Comparison of ENCODE assay signal across 8 mouse cellular contexts in genomic region chr6:119443742-119444645, GRCm38 (mm10). TPM values are rescaled to one million over a fixed set of nuclear protein-coding genes. Genes with fewer than 3 reads are reported as not detected.
A peak's percentile ranks its signal among the peaks of the same experiment; 100 is the strongest.
DNase-seq lines count a peak whose midpoint lies in the region; ATAC-seq and TF ChIP-seq lines count a peak whose summit lies in the region.

No protein-coding gene starts in this region.

- H3K9me3 ChIP-seq in forebrain, embryonic 16.5 days (ENCODE audit: control insufficient read depth, low read length), result no peaks in the 10 kb centered on the region
- no peaks in the 10 kb centered on the region for H3K9me3 ChIP-seq in lung, embryonic 16.5 days (ENCODE audit: control insufficient read depth, low read length)

- no peak overlapping the region for H3K27ac ChIP-seq in forebrain, embryonic 16.5 days (ENCODE audit: low read length)
- peak overlapping the region; percentile 38; the same call in 1 of the 2 replicates for H3K27ac ChIP-seq in lung, embryonic 16.5 days (ENCODE audit: low read length)
- H3K27ac ChIP-seq in thymus, adult 2 months (ENCODE audit: control insufficient read depth, insufficient read depth, low read length), result no peak overlapping the region

- TF ChIP-seq POLR2A in thymus, adult 2 months (IDR thresholded peaks at IDR 0.05; ENCODE audit: control insufficient read depth, extremely low read depth, insufficient read depth, low read length, poor library complexity), result no peak

- no peak overlapping the region for H3K4me3 ChIP-seq in forebrain, embryonic 16.5 days (replicated peaks; ENCODE audit: low read length)
- peak overlapping the region; percentile 4; the same call in 1 of the 2 replicates for H3K4me3 ChIP-seq in lung, embryonic 16.5 days (ENCODE audit: low read length)
- no peak overlapping the region for H3K4me3 ChIP-seq in thymus, adult 2 months (ENCODE audit: control insufficient read depth, insufficient read depth, low read length)

- H3K9ac ChIP-seq in forebrain, embryonic 16.5 days (replicated peaks; ENCODE audit: low read depth, low read length), result no peak overlapping the region
- H3K9ac ChIP-seq in lung, embryonic 16.5 days (ENCODE audit: low read length), result no peak overlapping the region

- H3K4me1 ChIP-seq in forebrain, embryonic 16.5 days (replicated peaks; ENCODE audit: control insufficient read depth, insufficient read depth, low read length), result peaks cover 11% of the 10 kb centered on the region
- peaks cover 13% of the 10 kb centered on the region for H3K4me1 ChIP-seq in lung, embryonic 16.5 days (replicated peaks; ENCODE audit: control insufficient read depth, insufficient read depth, low read length)
- H3K4me1 ChIP-seq in thymus, adult 2 months (replicated peaks; ENCODE audit: control insufficient read depth, insufficient read depth, low read length), result peaks cover 12% of the 10 kb centered on the region

- H3K36me3 ChIP-seq in forebrain, embryonic 16.5 days (ENCODE audit: control insufficient read depth, insufficient read depth), result no peaks in the 10 kb centered on the region
- no peaks in the 10 kb centered on the region for H3K36me3 ChIP-seq in lung, embryonic 16.5 days (ENCODE audit: control insufficient read depth, insufficient read depth, low read length)
- H3K36me3 ChIP-seq in thymus, adult 2 months (ENCODE audit: control insufficient read depth, insufficient read depth, low read length), result no peaks in the 10 kb centered on the region

- peak; percentile 91 for TF ChIP-seq CTCF in thymus, adult 2 months (IDR thresholded peaks at IDR 0.05; ENCODE audit: borderline replicate concordance, control insufficient read depth, extremely low read depth, insufficient read depth, low read length, poor library complexity)

- 48% methylated on average over 12 of the region's 12 CpGs for whole genome bisulfite sequencing in forebrain, embryonic 16.5 days
- WGBS in lung, embryonic 16.5 days, result 20% methylated on average over 12 of the region's 12 CpGs
- 16% methylated on average over 12 of the region's 12 CpGs for WGBS in thymus, adult 2 months

- no peak overlapping the region for H3K4me2 ChIP-seq in forebrain, embryonic 16.5 days (ENCODE audit: low read length)
- H3K4me2 ChIP-seq in lung, embryonic 16.5 days (ENCODE audit: low read depth, low read length), result peak overlapping the region; percentile 42

- ATAC-seq in forebrain, embryonic 16.5 days, result peak; percentile 79
- ATAC-seq in lung, embryonic 16.5 days (ENCODE audit: low read depth), result peak; percentile 77

- no peaks in the 10 kb centered on the region for H3K27me3 ChIP-seq in forebrain, embryonic 16.5 days (replicated peaks; ENCODE audit: control insufficient read depth, insufficient read depth, low read length)
- no peaks in the 10 kb centered on the region for H3K27me3 ChIP-seq in lung, embryonic 16.5 days (ENCODE audit: control insufficient read depth, insufficient read depth, low read depth, low read length)
- H3K27me3 ChIP-seq in thymus, adult 2 months (ENCODE audit: control insufficient read depth, insufficient read depth, low read length), result no peaks in the 10 kb centered on the region

- peak; percentile 83 for DNase-seq in MEL-GATA-1-ER (ENCODE audit: extremely low read depth, low read depth)
- peak; percentile 71 for DNase-seq in cerebellum, adult 11-12 months
- DNase-seq in heart, postnatal 4 days, result peak; percentile 87
- peak; percentile 55 for DNase-seq in layer of hippocampus, adult 9-10 months (ENCODE audit: low spot score)
- DNase-seq in ovary, adult 18-20 months (ENCODE audit: low spot score), result peak; percentile 61
- peak; percentile 78 for DNase-seq in thymus, adult 2 months

RNA-seq across cellular contexts. Expression of gene Adipor2, which starts 26.5 kb away (rescaled TPM):
- polyA plus RNA-seq in forebrain, embryonic 16.5 days (2015; fragmentation: Nextera tagmentation; extraction: Ambion mirVana), result 40.9 and 47.4 TPM in 2 replicates
- total RNA-seq in heart, postnatal 4 days (2021), result 10 to 100 TPM; 55.5 to 55.7 TPM
- 43.4 and 46.4 TPM in 2 replicates for polyA plus RNA-seq in lung, embryonic 16.5 days (2015; fragmentation: Nextera tagmentation; extraction: Ambion mirVana)
- polyA plus RNA-seq in thymus, adult 2 months (2012; rRNA removed), result 63.8 and 70.7 TPM in 2 replicates

RNA-seq across cellular contexts. Expression of gene Fbxl14, which starts 35.5 kb away (rescaled TPM):
- polyA plus RNA-seq in forebrain, embryonic 16.5 days (2015; fragmentation: Nextera tagmentation; extraction: Ambion mirVana), result 3.1 and 3.3 TPM in 2 replicates
- total RNA-seq in heart, postnatal 4 days (2021), result 10 to 100 TPM; 22.6 to 23.1 TPM
- polyA plus RNA-seq in lung, embryonic 16.5 days (2015; fragmentation: Nextera tagmentation; extraction: Ambion mirVana), result 4.0 and 4.5 TPM in 2 replicates
- 355 and 394 TPM in 2 replicates for polyA plus RNA-seq in thymus, adult 2 months (2012; rRNA removed)

Comparison
In these comparisons a context has a peak if more than half of its experiments do, and no peak if none do; other contexts are left out.
1. RNA of gene Fbxl14, which starts 35.5 kb away (polyA plus RNA-seq): 355 to 394 TPM in thymus, adult 2 months; 4.0 to 4.5 TPM in lung, embryonic 16.5 days and 3.1 to 3.3 TPM in forebrain, embryonic 16.5 days; every median in the first group is over 10 times any median in the second.
2. Peak in every context shown above with its lines, with median percentiles within 50 percentile points of each other: DNase-seq.